Mouse (Mus musculus) intestine, embryonic 14.5 days (tissue): ENCODE data around the gene Ppm1j. TPM values are rescaled to one million over a fixed set of nuclear protein-coding genes. Genes with fewer than 3 reads are reported as not detected.

Source experiments
- ATAC-seq: fragments of 200-750 bp; cut with Nextera tagmentation; replicated peaks from 2 replicates; pipeline ENCODE4 v1.8.0; 2017; ENCODE audit warnings: low read depth, moderate number of reproducible peaks, moderate TSS enrichment, moderate library complexity; ENCODE audit not compliant: low FRiP score, low TSS enrichment
- DNase-seq: peaks from one replicate; pipeline ENCODE4 v3.0.0-alpha.2; 2018; ENCODE audit warnings: low spot score
- H3K27ac ChIP-seq: fragments of 300-500 bp; sonication (generic); 2 replicates; pipeline ENCODE4 v1.5.1; 2014; ENCODE audit warnings: low read depth, mild to moderate bottlenecking, control low read depth
- H3K27me3 ChIP-seq: fragments of 300-500 bp; sonication (generic); replicated peaks from 2 replicates; pipeline ENCODE4 v1.6.1; 2014; ENCODE audit warnings: low read length, control low read depth; ENCODE audit not compliant: control insufficient read depth, insufficient read depth
- H3K36me3 ChIP-seq: fragments of 300-500 bp; sonication (generic); 2 replicates; pipeline ENCODE4 v1.6.1; 2014; ENCODE audit warnings: low read length, control low read depth; ENCODE audit not compliant: control insufficient read depth, insufficient read depth
- H3K4me1 ChIP-seq: fragments of 300-500 bp; sonication (generic); replicated peaks from 2 replicates; pipeline ENCODE4 v1.6.1; 2014; ENCODE audit warnings: low read length, control low read depth, mixed read lengths; ENCODE audit not compliant: control insufficient read depth, insufficient read depth
- H3K4me2 ChIP-seq: fragments of 300-500 bp; sonication (generic); 2 replicates; pipeline ENCODE4 v1.6.1; 2014; ENCODE audit warnings: low read length
- H3K4me3 ChIP-seq: fragments of 300-500 bp; sonication (generic); 2 replicates; pipeline ENCODE4 v1.5.1; 2014; ENCODE audit warnings: low read depth, low read length, control low read depth, mixed read lengths
- H3K9ac ChIP-seq: fragments of 300-500 bp; sonication (generic); 2 replicates; pipeline ENCODE4 v1.6.1; 2014; ENCODE audit warnings: mild to moderate bottlenecking, low read length
- H3K9me3 ChIP-seq: fragments of 300-500 bp; sonication (generic); 2 replicates; pipeline ENCODE4 v1.6.1; 2016; ENCODE audit warnings: low read length, control low read depth; ENCODE audit not compliant: control insufficient read depth
- WGBS: fragments of 180-500 bp; shearing (Covaris S2); extraction: QIAGEN DNeasy Blood & Tissue Kit; methylation state at CpG from one replicate; pipeline ENCODE4 v1.1.7; 2014; 5-methylcytosine and 5-hydroxymethylcytosine counted together
- polyA plus RNA-seq: library from polyadenylated mRNA; unstranded; fragments of >200 nt; fragmentation: Nextera tagmentation; extraction: Ambion mirVana; gene quantifications from 2 replicates; pipeline ENCODE4 v1.2.1, GENCODE M21; 2014

Ppm1j gene
- polyA plus RNA-seq, 1 experiment from 2014 or later: 3.1 TPM

DNA sequence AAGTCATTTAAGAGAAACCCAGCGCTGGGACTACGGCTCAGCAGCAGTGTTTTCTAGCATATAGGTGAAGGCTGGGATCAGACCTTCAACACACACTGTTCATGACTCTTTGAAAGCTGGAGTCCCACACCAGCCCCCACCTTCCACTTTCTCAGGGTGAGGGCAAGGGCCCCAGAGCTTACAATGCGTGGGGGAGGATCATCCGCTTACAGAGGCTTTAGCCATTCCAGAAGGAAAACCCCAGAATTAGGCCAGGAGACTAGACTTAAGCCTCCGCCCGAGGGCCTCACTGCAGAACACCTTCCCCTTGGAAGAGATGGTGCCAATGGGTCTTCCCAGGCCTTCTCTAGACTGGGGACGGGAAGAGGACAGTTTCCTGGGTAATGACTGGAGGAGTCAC lies 7.6 kb upstream of the Ppm1j start:
- DNase-seq (no peak), ATAC-seq (no peak)
- Histone ChIP-seq H3K9me3 (no peaks in the 10 kb centered on the region), H3K4me2 (no peak overlapping the region), H3K27me3 (peaks cover 28% of the 10 kb centered on the region), H3K36me3 (no peaks in the 10 kb centered on the region), H3K9ac (no peak overlapping the region), H3K4me1 (no peaks in the 10 kb centered on the region), H3K27ac (no peak overlapping the region), H3K4me3 (no peak overlapping the region)
- WGBS: 74% methylated on average over 7 of the region's 7 CpGs

DNA sequence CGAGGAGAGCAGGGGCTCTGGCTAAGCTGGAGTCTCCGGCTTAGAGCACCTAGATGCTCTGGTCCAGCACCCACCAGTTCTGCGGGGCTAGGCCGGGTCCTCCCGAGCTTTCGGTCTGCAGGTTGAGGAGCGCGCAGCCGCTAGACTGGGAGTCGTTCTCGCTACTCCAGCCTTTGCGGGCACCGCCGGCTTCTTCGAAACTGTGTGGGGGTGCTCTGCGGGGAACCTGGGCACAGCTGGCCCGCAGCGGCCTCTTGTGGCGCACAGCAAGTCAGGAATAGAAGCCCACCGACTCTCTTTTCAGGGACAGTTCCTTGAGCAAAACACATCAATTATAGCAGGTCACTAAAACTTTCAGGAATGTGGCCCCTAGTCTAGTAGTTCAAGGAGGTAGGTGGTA lies 3.5 kb upstream of the Ppm1j start:
- peaks cover 18% of the 10 kb centered on the region; the same call in 1 of the 2 replicates for H3K4me1 ChIP-seq
- no peaks in the 10 kb centered on the region for H3K9me3 ChIP-seq
- H3K27ac ChIP-seq: no peak overlapping the region
- peak overlapping the region; percentile 31 for H3K4me3 ChIP-seq
- DNase-seq: peak; percentile 75
- H3K9ac ChIP-seq: peak overlapping the region; percentile 31
- no peak for ATAC-seq
- peak overlapping the region; percentile 54 for H3K4me2 ChIP-seq
- WGBS: under 1% methylated on average over 20 of the region's 20 CpGs
- no peaks in the 10 kb centered on the region for H3K36me3 ChIP-seq
- peaks cover 65% of the 10 kb centered on the region for H3K27me3 ChIP-seq

DNA sequence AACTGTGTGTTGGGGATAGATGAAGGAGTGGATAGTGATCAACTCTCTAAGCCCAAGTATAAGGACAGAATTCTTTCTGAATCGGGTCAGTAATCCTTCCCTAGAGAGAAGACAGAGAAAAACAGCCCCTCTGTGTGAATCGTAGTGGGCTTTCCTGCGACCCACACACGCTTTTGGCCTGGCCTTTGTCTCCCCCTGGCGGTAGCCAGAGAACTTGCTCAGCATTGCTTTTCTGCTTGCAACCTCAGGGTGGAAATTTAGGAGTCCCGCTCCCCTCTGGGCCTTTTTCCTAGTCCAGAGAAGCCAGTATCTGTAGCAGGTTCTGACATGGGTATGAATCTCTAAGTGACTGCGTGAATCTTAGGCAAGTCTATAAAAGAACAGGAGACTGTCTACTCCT lies 907 bp upstream of the Ppm1j start:
- no peak overlapping the region for H3K9ac ChIP-seq
- H3K27me3 ChIP-seq: peaks cover 82% of the 10 kb centered on the region
- 1% methylated on average over 7 of the region's 7 CpGs for WGBS
- DNase-seq: peak; percentile 87
- peaks cover 19% of the 10 kb centered on the region; the same call in 1 of the 2 replicates for H3K4me1 ChIP-seq
- H3K36me3 ChIP-seq: no peaks in the 10 kb centered on the region
- no peak overlapping the region for H3K4me3 ChIP-seq
- no peak overlapping the region for H3K4me2 ChIP-seq
- H3K9me3 ChIP-seq: no peaks in the 10 kb centered on the region
- ATAC-seq: no peak
- no peak overlapping the region for H3K27ac ChIP-seq

DNA sequence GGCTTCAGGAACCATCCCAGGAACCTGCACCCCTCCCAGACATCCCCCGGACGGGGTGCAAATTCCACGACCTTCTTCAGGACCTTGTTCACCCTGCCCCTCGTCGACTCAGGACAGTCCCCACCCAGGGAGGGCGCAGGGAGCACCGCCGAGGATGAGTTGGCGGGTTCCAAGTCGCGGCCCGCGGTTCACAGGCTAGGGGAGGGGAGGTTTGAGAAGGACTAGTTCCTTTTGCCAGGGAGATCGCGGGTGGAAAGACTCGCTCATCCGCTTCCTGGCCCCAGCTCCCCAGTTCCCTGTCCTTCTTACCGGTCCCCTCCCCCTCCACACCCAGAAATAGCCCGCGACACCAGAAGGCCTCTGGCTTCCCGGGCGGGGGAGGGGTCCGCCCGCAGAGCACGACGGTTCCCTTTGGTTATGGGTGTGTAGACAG lies 631 bp downstream of the Ppm1j start, which contains the start of gene Fam19a3:
Gene Fam19a3, minus strand, starts transcription at position 370 of the 433 bp plus-strand sequence.
- Histone ChIP-seq H3K4me3 (peak within 1 kb of the TSS; percentile 48), H3K36me3 (no peaks in the 10 kb centered on the region), H3K4me2 (peak within 1 kb of the TSS; percentile 97), H3K9ac (peak within 1 kb of the TSS; percentile 32), H3K27ac (no peak within 1 kb of the TSS), H3K4me1 (peaks cover 19% of the 10 kb centered on the region; the same call in 1 of the 2 replicates), H3K27me3 (peaks cover 72% of the 10 kb centered on the region), H3K9me3 (no peaks in the 10 kb centered on the region)
- WGBS: under 1% methylated on average over 26 of the region's 26 CpGs
- peak; percentile 16; the same call in 1 of the 2 replicates for ATAC-seq
- peak; percentile 71 for DNase-seq

DNA sequence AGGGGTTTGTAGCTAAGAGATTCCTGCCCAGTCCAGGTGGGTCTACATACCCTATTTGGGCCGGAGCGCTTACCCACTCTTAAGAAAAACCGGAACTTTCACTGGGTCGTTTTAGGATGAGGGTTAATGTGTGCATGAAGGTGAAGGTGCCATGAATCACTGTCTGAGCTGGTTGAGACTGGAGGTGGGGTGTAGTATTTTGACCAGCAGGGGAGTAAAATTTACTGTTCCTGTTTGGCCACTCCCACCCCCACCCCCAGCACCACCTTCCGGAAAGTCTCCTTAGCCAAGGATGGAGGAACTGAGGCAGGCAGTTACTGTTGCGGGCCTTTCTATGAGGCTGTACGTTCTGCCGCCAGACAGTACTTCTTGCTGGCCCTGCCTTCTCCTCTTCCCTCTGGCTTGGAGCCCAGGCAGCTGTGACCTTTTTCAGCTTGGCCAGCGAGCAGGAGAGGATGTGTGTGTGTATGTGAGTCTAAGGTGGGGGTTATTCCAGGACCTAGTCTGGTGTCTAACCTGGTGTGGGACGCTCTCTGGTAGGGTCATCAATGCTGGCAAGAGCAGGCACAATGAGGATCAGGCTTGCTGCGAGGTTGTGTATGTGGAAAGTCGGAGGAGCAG lies 1.3 kb downstream of the Ppm1j start:
- DNase-seq (no peak), ATAC-seq (no peak; the same call in 1 of the 2 replicates)
- H3K4me1 ChIP-seq: peaks cover 19% of the 10 kb centered on the region; the same call in 1 of the 2 replicates
- WGBS: 22% methylated on average over 12 of the region's 12 CpGs
- H3K9ac ChIP-seq: no peak overlapping the region
- no peaks in the 10 kb centered on the region for H3K36me3 ChIP-seq
- peak overlapping the region; percentile 97 for H3K4me2 ChIP-seq
- no peak overlapping the region; the same call in 1 of the 2 replicates for H3K4me3 ChIP-seq
- peaks cover 65% of the 10 kb centered on the region for H3K27me3 ChIP-seq
- no peaks in the 10 kb centered on the region for H3K9me3 ChIP-seq
- no peak overlapping the region for H3K27ac ChIP-seq

DNA sequence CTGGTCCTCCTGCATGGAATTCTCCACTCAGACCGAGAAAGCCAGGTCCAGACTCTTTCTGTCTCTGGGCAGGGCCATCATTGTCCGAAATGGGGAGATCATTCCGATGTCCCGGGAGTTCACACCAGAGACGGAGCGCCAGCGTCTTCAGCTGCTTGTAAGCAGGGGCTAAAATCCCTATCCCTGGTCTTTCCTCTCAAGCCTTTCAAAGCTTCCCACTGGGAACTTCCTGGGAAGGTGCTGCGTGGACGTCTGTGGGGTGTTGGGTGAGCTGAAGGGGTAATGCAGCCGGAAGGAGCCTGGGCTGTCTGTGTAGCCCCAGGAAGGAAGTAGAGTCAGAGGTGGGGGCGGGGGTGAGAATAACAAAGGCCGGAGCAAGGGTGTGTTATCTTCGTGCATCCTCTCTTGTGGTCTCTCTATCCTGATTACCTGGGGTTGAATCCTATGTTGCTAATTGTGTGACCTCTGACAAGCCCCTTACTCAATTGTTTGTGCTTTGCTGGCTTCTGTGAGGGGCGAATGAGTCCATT lies 3.2 kb downstream of the Ppm1j start:
- H3K4me2 ChIP-seq: no peak overlapping the region
- WGBS: 38% methylated on average over 14 of the region's 14 CpGs
- no peak for ATAC-seq

DNA sequence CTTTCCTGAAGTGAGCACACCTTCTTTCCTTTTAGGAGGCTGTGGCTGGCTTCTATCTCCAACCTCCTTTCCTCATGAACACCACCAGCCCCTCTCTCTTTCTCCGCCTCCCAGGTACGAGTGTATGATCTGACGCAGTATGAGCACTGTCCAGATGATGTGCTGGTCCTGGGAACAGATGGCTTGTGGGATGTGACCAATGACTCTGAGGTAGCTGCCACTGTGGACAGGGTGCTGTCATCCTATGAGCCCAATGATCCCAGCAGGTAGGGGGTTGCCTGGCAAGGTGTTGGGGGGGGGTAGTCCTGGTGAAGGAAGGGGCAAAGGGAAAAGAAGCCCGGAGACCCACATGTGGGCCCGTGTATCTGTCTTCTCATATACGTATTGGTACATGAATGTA lies 4.4 kb downstream of the Ppm1j start:
- WGBS: 82% methylated on average over 6 of the region's 6 CpGs
- H3K27me3 ChIP-seq: peaks cover 36% of the 10 kb centered on the region
- no peak overlapping the region for H3K27ac ChIP-seq
- no peak overlapping the region for H3K4me3 ChIP-seq
- no peaks in the 10 kb centered on the region for H3K9me3 ChIP-seq
- no peak overlapping the region for H3K9ac ChIP-seq
- DNase-seq: no peak
- no peak overlapping the region for H3K4me2 ChIP-seq
- H3K4me1 ChIP-seq: peaks cover 27% of the 10 kb centered on the region
- no peak for ATAC-seq
- no peaks in the 10 kb centered on the region for H3K36me3 ChIP-seq

More for the DNA sequence above, 3.2 kb downstream of the Ppm1j start:
- peaks cover 46% of the 10 kb centered on the region for H3K27me3 ChIP-seq
- H3K36me3 ChIP-seq: no peaks in the 10 kb centered on the region
- no peak for DNase-seq
- H3K9ac ChIP-seq: no peak overlapping the region
- H3K4me3 ChIP-seq: no peak overlapping the region
- H3K27ac ChIP-seq: no peak overlapping the region
- peaks cover 19% of the 10 kb centered on the region; the same call in 1 of the 2 replicates for H3K4me1 ChIP-seq
- H3K9me3 ChIP-seq: no peaks in the 10 kb centered on the region

DNA sequence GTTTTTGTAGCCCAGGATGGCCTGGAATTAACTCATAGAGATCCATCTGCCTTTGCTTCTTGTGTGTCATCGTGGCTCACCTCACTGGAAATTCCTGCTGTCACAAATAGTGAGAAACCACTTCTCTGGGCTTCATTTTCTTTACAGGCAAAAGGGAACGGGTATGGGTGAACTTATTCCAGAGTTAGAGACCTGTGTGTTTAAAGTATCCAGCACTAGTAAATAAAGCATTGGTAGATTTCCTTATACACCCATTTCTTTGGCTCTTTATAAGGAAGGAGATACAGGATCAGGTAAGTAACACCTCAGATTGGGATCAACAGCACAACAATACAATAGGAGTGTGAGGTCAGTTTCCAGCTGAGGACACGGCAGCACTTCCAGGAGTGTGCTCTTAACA lies 7.2 kb downstream of the Ppm1j start, which contains the start of gene Rhoc:
Gene Rhoc, plus strand, starts transcription at position 301 of the 400 bp plus-strand sequence.
- Histone ChIP-seq H3K27ac (peak within 1 kb of the TSS; percentile 89), H3K9me3 (no peaks in the 10 kb centered on the region), H3K4me1 (peaks cover 34% of the 10 kb centered on the region), H3K4me2 (peak within 1 kb of the TSS; percentile 98), H3K36me3 (peaks cover 16% of the 10 kb centered on the region), H3K27me3 (peaks cover 9% of the 10 kb centered on the region), H3K9ac (peak within 1 kb of the TSS; percentile 78), H3K4me3 (peak within 1 kb of the TSS; percentile 80)
- WGBS: 19% methylated on average over 3 of the region's 3 CpGs
- no peak for DNase-seq
- no peak for ATAC-seq
